Mouse (Mus musculus): ENCODE measurements around the gene Cog4. TPM values are rescaled to one million over a fixed set of nuclear protein-coding genes. Genes with fewer than 3 reads are reported as not detected.
A peak's percentile ranks its signal among the peaks of the same experiment; 100 is the strongest.
"Not testable (repeated sequence)": the region's sequence is repeated elsewhere in the genome, so short reads cannot be mapped to it uniquely, and the experiment has no call there.

The Cog4 gene
- total and polyA plus RNA-seq, 2 experiments from 2014 or later: 47.2 to 54.2 TPM

GRCm38 (mm10) chr8:110928435-110928834 lies 82.0 kb downstream of the Cog4 start:
- 80% methylated on average over 7 of the region's 7 CpGs for WGBS
- H3K4me3 ChIP-seq (ENCODE audit: low read depth, low read length): no peak overlapping the region
- no peak overlapping the region for H3K27ac ChIP-seq (ENCODE audit: low read depth)
- no peaks in the 10 kb centered on the region for H3K36me3 ChIP-seq (replicated peaks; ENCODE audit: control insufficient read depth, insufficient read depth, low read length)
- no peak overlapping the region for H3K9ac ChIP-seq (replicated peaks; ENCODE audit: low read depth, low read length)
- DNase-seq (ENCODE audit: low spot score) (no peak), ATAC-seq (ENCODE audit: insufficient read depth, low read depth) (no peak)
- H3K27me3 ChIP-seq (ENCODE audit: control insufficient read depth, insufficient read depth, low read length): no peaks in the 10 kb centered on the region
- no peak overlapping the region for H3K4me2 ChIP-seq (ENCODE audit: low read depth, low read length)
- H3K4me1 ChIP-seq (ENCODE audit: control insufficient read depth, insufficient read depth): peaks cover 24% of the 10 kb centered on the region
- H3K9me3 ChIP-seq (replicated peaks; ENCODE audit: control insufficient read depth, low read length): no peaks in the 10 kb centered on the region
- TF ChIP-seq CTCF (IDR thresholded peaks at IDR 0.05; ENCODE audit: low read depth): no peak
- no peak for TF ChIP-seq EP300 (IDR thresholded peaks at IDR 0.05; ENCODE audit: low read depth)

GRCm38 (mm10) chr8:110929066-110929465 lies 82.7 kb downstream of the Cog4 start:
- no peak for DNase-seq (ENCODE audit: low spot score)

DNA sequence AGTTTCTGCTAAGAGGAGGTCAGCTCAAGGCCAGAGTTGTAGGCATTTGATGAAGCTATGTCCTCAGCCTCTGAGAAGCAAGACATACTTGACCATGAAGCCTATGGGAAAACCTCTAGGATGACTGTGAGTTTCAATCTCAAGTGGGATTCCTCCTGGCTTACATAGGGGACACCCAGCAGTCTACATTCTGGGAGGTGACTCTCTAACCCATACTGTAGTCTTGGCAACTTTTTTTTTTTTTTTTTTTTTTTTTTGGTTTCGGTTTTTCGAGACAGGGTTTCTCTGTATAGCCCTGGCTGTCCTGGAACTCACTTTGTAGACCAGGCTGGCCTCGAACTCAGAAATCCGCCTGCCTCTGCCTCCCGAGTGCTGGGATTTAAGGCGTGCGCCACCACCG lies 83.3 kb downstream of the Cog4 start:
- not testable (repeated sequence) for H3K4me2 ChIP-seq (ENCODE audit: low read depth, low read length); H3K9ac ChIP-seq (replicated peaks; ENCODE audit: low read depth, low read length); DNase-seq (ENCODE audit: low spot score); H3K27me3 ChIP-seq (ENCODE audit: control insufficient read depth, insufficient read depth, low read length); H3K27ac ChIP-seq (ENCODE audit: low read depth); ATAC-seq (ENCODE audit: insufficient read depth, low read depth); H3K4me3 ChIP-seq (ENCODE audit: low read depth, low read length); H3K9me3 ChIP-seq (replicated peaks; ENCODE audit: control insufficient read depth, low read length); H3K36me3 ChIP-seq (replicated peaks; ENCODE audit: control insufficient read depth, insufficient read depth, low read length)
- 99% methylated on average over 6 of the region's 8 CpGs for WGBS
- H3K4me1 ChIP-seq (ENCODE audit: control insufficient read depth, insufficient read depth): peaks cover 24% of the 10 kb centered on the region

More at GRCm38 (mm10) chr8:110929066-110929465, 82.7 kb downstream of the Cog4 start:
- no peak for ATAC-seq (ENCODE audit: insufficient read depth, low read depth)
- Histone ChIP-seq H3K4me3 (ENCODE audit: low read depth, low read length) (no peak overlapping the region), H3K36me3 (replicated peaks; ENCODE audit: control insufficient read depth, insufficient read depth, low read length) (no peaks in the 10 kb centered on the region), H3K27ac (ENCODE audit: low read depth) (no peak overlapping the region), H3K9me3 (replicated peaks; ENCODE audit: control insufficient read depth, low read length) (no peaks in the 10 kb centered on the region), H3K4me1 (ENCODE audit: control insufficient read depth, insufficient read depth) (peaks cover 24% of the 10 kb centered on the region), H3K27me3 (ENCODE audit: control insufficient read depth, insufficient read depth, low read length) (no peaks in the 10 kb centered on the region), H3K9ac (replicated peaks; ENCODE audit: low read depth, low read length) (no peak overlapping the region), H3K4me2 (ENCODE audit: low read depth, low read length) (no peak overlapping the region)
- WGBS: 65% methylated on average over 5 of the region's 5 CpGs
- TF ChIP-seq CTCF (IDR thresholded peaks at IDR 0.05; ENCODE audit: low read depth) (no peak), EP300 (IDR thresholded peaks at IDR 0.05; ENCODE audit: low read depth) (no peak)

- 38% methylated on average over 12 of the region's 12 CpGs for WGBS
- Histone ChIP-seq H3K9me3 (replicated peaks; ENCODE audit: control insufficient read depth, low read length) (no peaks in the 10 kb centered on the region), H3K4me1 (ENCODE audit: control insufficient read depth, insufficient read depth) (peaks cover 21% of the 10 kb centered on the region), H3K4me3 (ENCODE audit: low read depth, low read length) (no peak overlapping the region), H3K9ac (replicated peaks; ENCODE audit: low read depth, low read length) (no peak overlapping the region), H3K36me3 (replicated peaks; ENCODE audit: control insufficient read depth, insufficient read depth, low read length) (no peaks in the 10 kb centered on the region), H3K4me2 (ENCODE audit: low read depth, low read length) (peak overlapping the region; percentile 12; the same call in 1 of the 2 replicates), H3K27ac (ENCODE audit: low read depth) (peak overlapping the region; percentile 59), H3K27me3 (ENCODE audit: control insufficient read depth, insufficient read depth, low read length) (no peaks in the 10 kb centered on the region)
- peak; percentile 95 for ATAC-seq (ENCODE audit: insufficient read depth, low read depth)
- peak; percentile 92 for DNase-seq (ENCODE audit: low spot score)
- TF ChIP-seq CTCF (IDR thresholded peaks at IDR 0.05; ENCODE audit: low read depth): no peak
- peak; percentile 77; the same call in 1 of the 2 replicates for TF ChIP-seq EP300 (IDR thresholded peaks at IDR 0.05; ENCODE audit: low read depth)
Measured at GRCm38 (mm10) chr8:110931176-110931939, 85.0 kb downstream of the Cog4 start.

Other genes starting within 250 kb of the Cog4 start
- 13.6 and 23.2 TPM in 2 replicates for gene Vac14, start 228.0 kb upstream of the Cog4 start, total RNA-seq (2014; rRNA removed; ENCODE audit: low replicate concordance)
- gene Vac14, start 228.0 kb upstream of the Cog4 start, polyA plus RNA-seq (2015; fragmentation: Nextera tagmentation; extraction: Ambion mirVana): 8.9 and 10.3 TPM in 2 replicates
- 11.3 and 12.6 TPM in 2 replicates for gene Mtss1l, start 125.1 kb upstream of the Cog4 start, total RNA-seq (2014; rRNA removed; ENCODE audit: low replicate concordance)
- gene Mtss1l, start 125.1 kb upstream of the Cog4 start, polyA plus RNA-seq (2015; fragmentation: Nextera tagmentation; extraction: Ambion mirVana): 4.1 and 5.1 TPM in 2 replicates
- gene Il34, start 40.7 kb upstream of the Cog4 start, total RNA-seq (2014; rRNA removed; ENCODE audit: low replicate concordance): 3.2 and 3.9 TPM in 2 replicates
- gene Il34, start 40.7 kb upstream of the Cog4 start, polyA plus RNA-seq (2015; fragmentation: Nextera tagmentation; extraction: Ambion mirVana): 1.1 and 1.4 TPM in 2 replicates
- gene Sf3b3, start 187 bp downstream of the Cog4 start, total RNA-seq (2014; rRNA removed; ENCODE audit: low replicate concordance): 47.3 and 68.3 TPM in 2 replicates
- gene Sf3b3, start 187 bp downstream of the Cog4 start, polyA plus RNA-seq (2015; fragmentation: Nextera tagmentation; extraction: Ambion mirVana): 32.5 and 32.9 TPM in 2 replicates
- 10.8 and 14.8 TPM in 2 replicates for gene Fuk, start 55.9 kb downstream of the Cog4 start, total RNA-seq (2014; rRNA removed; ENCODE audit: low replicate concordance)
- 3.6 and 3.7 TPM in 2 replicates for gene Fuk, start 55.9 kb downstream of the Cog4 start, polyA plus RNA-seq (2015; fragmentation: Nextera tagmentation; extraction: Ambion mirVana)
- 9.9 and 15.8 TPM in 2 replicates for gene St3gal2, start 73.3 kb downstream of the Cog4 start, total RNA-seq (2014; rRNA removed; ENCODE audit: low replicate concordance)
- gene St3gal2, start 73.3 kb downstream of the Cog4 start, polyA plus RNA-seq (2015; fragmentation: Nextera tagmentation; extraction: Ambion mirVana): 11.3 and 12.6 TPM in 2 replicates
- gene Ddx19a, start 151.2 kb downstream of the Cog4 start, total RNA-seq (2014; rRNA removed; ENCODE audit: low replicate concordance): 19.8 and 28.4 TPM in 2 replicates
- gene Ddx19a, start 151.2 kb downstream of the Cog4 start, polyA plus RNA-seq (2015; fragmentation: Nextera tagmentation; extraction: Ambion mirVana): 5.6 and 6.0 TPM in 2 replicates
- gene Ddx19b, start 185.2 kb downstream of the Cog4 start, total RNA-seq (2014; rRNA removed; ENCODE audit: low replicate concordance): 9.3 and 10.2 TPM in 2 replicates
- 2.8 and 3.6 TPM in 2 replicates for gene Ddx19b, start 185.2 kb downstream of the Cog4 start, polyA plus RNA-seq (2015; fragmentation: Nextera tagmentation; extraction: Ambion mirVana)
- 35.1 and 38.9 TPM in 2 replicates for gene Aars, start 186.5 kb downstream of the Cog4 start, total RNA-seq (2014; rRNA removed; ENCODE audit: low replicate concordance)
- 22.3 and 25.6 TPM in 2 replicates for gene Aars, start 186.5 kb downstream of the Cog4 start, polyA plus RNA-seq (2015; fragmentation: Nextera tagmentation; extraction: Ambion mirVana)
- 7.1 and 17.0 TPM in 2 replicates for gene Exosc6, start 209.7 kb downstream of the Cog4 start, total RNA-seq (2014; rRNA removed; ENCODE audit: low replicate concordance)
- gene Exosc6, start 209.7 kb downstream of the Cog4 start, polyA plus RNA-seq (2015; fragmentation: Nextera tagmentation; extraction: Ambion mirVana): 0.38 and 2.0 TPM in 2 replicates
- gene Clec18a, start 245.8 kb downstream of the Cog4 start, total RNA-seq (2014; rRNA removed; ENCODE audit: low replicate concordance): not detected in 2 replicates
- gene Clec18a, start 245.8 kb downstream of the Cog4 start, polyA plus RNA-seq (2015; fragmentation: Nextera tagmentation; extraction: Ambion mirVana): 0.05 and 0.10 TPM in 2 replicates
- 67.8 and 87.4 TPM in 2 replicates for gene Pdpr, start 248.0 kb downstream of the Cog4 start, total RNA-seq (2014; rRNA removed; ENCODE audit: low replicate concordance)
- 14.9 and 17.9 TPM in 2 replicates for gene Pdpr, start 248.0 kb downstream of the Cog4 start, polyA plus RNA-seq (2015; fragmentation: Nextera tagmentation; extraction: Ambion mirVana)

All from heart, postnatal 0 days (tissue).